16 mouse cellular contexts compared by ENCODE assay signal in the genomic region with DNA sequence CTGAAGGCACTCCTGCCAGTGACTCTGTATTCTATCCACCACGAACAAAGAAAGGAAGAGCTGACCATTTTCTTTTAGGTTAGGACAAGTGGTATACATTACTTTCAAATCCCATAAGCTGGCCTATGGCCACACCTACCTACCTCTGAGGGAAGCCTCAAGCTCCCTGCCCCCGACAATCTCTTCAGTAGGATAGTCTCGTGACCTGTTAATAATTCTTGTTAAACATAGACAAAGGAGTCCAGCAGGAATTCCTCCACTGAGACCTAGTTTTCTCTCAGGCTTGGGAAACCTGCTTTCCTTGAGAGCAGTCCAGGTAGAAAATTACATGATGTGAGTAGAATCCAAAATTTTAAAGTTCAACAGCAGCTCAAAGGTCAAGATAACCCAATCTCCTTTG.
"Had no signal": no experiment of that assay in that cellular context is flagged by ENCODE, and none has a peak within 500 bp of the region (broad histone marks: within the 10 kb centered on the region; RNA-seq: fewer than 3 reads in every experiment).

No protein-coding gene starts in this region.

- H3K4me1 ChIP-seq: liver, embryonic 13.5 days had no signal

- H3K4me3 ChIP-seq: left cerebral cortex, adult 2 months; limb, embryonic 10.5 days; liver, embryonic 13.5 days; lung, embryonic 15.5 days; megakaryocyte, embryonic 14.5 days; neural tube, embryonic 13.5 days had no signal

- H3K4me2 ChIP-seq: hindbrain, embryonic 14.5 days; liver, embryonic 13.5 days; lung, embryonic 15.5 days; midbrain, embryonic 11.5 days; neural tube, embryonic 13.5 days had no signal

- H3K36me3 ChIP-seq: limb, embryonic 10.5 days; liver, embryonic 13.5 days; lung, embryonic 15.5 days; neural tube, embryonic 13.5 days had no signal

- H3K27me3 ChIP-seq: lung, embryonic 15.5 days; neural tube, embryonic 13.5 days had no signal

- H3K9me3 ChIP-seq: limb, embryonic 10.5 days; liver, embryonic 13.5 days; lung, embryonic 15.5 days; megakaryocyte, embryonic 14.5 days; neural tube, embryonic 13.5 days had no signal

- DNase-seq: liver, embryonic 13.5 days; liver, postnatal 0 days; lung, postnatal 14 days; right cerebral cortex, adult 18-20 months; right cerebral cortex, postnatal 25 days; thymus, postnatal 4 days had no signal

- ATAC-seq: liver, postnatal 0 days; midbrain, embryonic 16.5 days had no signal

- H3K9ac ChIP-seq: hindbrain, embryonic 14.5 days; liver, embryonic 13.5 days; liver, postnatal 0 days; lung, embryonic 15.5 days; neural tube, embryonic 13.5 days had no signal

- H3K27ac ChIP-seq: hindbrain, embryonic 14.5 days; left cerebral cortex, adult 2 months; limb, embryonic 10.5 days; liver, embryonic 13.5 days; lung, embryonic 15.5 days; macrophage; neural tube, embryonic 13.5 days; stomach, postnatal 0 days had no signal
